Comparison of ENCODE assay signal across 6 mouse cellular contexts in genomic region chr10:49908126-49908525, GRCm38 (mm10).
A peak's percentile ranks its signal among the peaks of the same experiment; 100 is the strongest.
DNase-seq lines count a peak whose midpoint lies in the region; TF ChIP-seq lines count a peak whose summit lies in the region.
"Not testable (repeated sequence)": the region's sequence is repeated elsewhere in the genome, so short reads cannot be mapped to it uniquely, and the experiment has no call there.

No protein-coding gene starts in this region.

- peak overlapping the region; percentile 80 for H3K27ac ChIP-seq in ES-Bruce4 (ENCODE audit: insufficient read depth, low read length)
- H3K27ac ChIP-seq in ES-E14 (ENCODE audit: insufficient read depth, low read depth, low read length, poor library complexity, severe bottlenecking) = not testable (repeated sequence)

- not testable (repeated sequence) for H3K4me3 ChIP-seq in ES-Bruce4 (ENCODE audit: low read depth, low read length); ES-E14 (ENCODE audit: insufficient read depth in 1 of 2, low read depth in 1 of 2, low read length in 2 of 2, poor library complexity in 1 of 2, severe bottlenecking in 1 of 2)

- H3K9me3 ChIP-seq in ES-Bruce4 (replicated peaks; ENCODE audit: control insufficient read depth, insufficient read depth, low read length, poor library complexity, severe bottlenecking) = peaks cover 13% of the 10 kb centered on the region
- not testable (repeated sequence) for H3K9me3 ChIP-seq in ES-E14 (ENCODE audit: control insufficient read depth, insufficient read depth, low read depth, low read length)

- DNase-seq in ES-CJ7 (ENCODE audit: low read depth, low spot score) = peak; percentile 90
- DNase-seq in ES-E14 (ENCODE audit: low read depth, low spot score) = peak; percentile 27
- DNase-seq in R1 (ENCODE audit: low read depth, low spot score) = peak; percentile 92
- peak; percentile 26 for DNase-seq in WW6 (ENCODE audit: low read depth, low spot score)
- peak; percentile 80 for DNase-seq in ZHBTc4 (ENCODE audit: low read depth, low spot score)

- TF ChIP-seq CTCF in ES-Bruce4 (IDR thresholded peaks at IDR 0.05; ENCODE audit: low read depth, low read length) = not testable (repeated sequence)

- not testable (repeated sequence) for H3K36me3 ChIP-seq in ES-Bruce4 (ENCODE audit: control insufficient read depth, insufficient read depth, low read length, poor library complexity, severe bottlenecking); ES-E14 (ENCODE audit: control insufficient read depth, insufficient read depth, low read length, poor library complexity, severe bottlenecking)

- TF ChIP-seq EP300 in ES-Bruce4 (IDR thresholded peaks at IDR 0.05; ENCODE audit: insufficient read depth, low read depth, low read length) = peak; percentile 83

- not testable (repeated sequence) for TF ChIP-seq POLR2A in ES-Bruce4 (IDR thresholded peaks at IDR 0.05; ENCODE audit: insufficient read depth, low read length)

- in situ Hi-C loops in ES-E14 (cut with MboI; ENCODE audit: low sequenced_read_pairs in 2 of 2, unreplicated experiment in 2 of 2) = not testable (repeated sequence)

- not testable (repeated sequence) for H3K4me1 ChIP-seq in ES-Bruce4 (ENCODE audit: control insufficient read depth, insufficient read depth, low read length); ES-E14 (ENCODE audit: control insufficient read depth in 2 of 2, insufficient read depth in 2 of 2, low read length in 2 of 2, poor library complexity in 1 of 2)

- not testable (repeated sequence) for H3K27me3 ChIP-seq in ES-Bruce4 (ENCODE audit: control insufficient read depth, insufficient read depth, low read length, poor library complexity, severe bottlenecking)

- H3K9ac ChIP-seq in ES-Bruce4 (ENCODE audit: low read depth, poor library complexity, severe bottlenecking); ES-E14 (ENCODE audit: insufficient read depth, low read depth, low read length, poor library complexity, severe bottlenecking): not testable (repeated sequence)

Comparison
In these comparisons a context has a peak if more than half of its experiments do, and no peak if none do; other contexts are left out.
1. DNase-seq: peak in every context shown above with its lines; median percentile 92 in R1; 90 in ES-CJ7; 80 in ZHBTc4; 27 in ES-E14; 26 in WW6.